Mouse (Mus musculus): Measurements from ENCODE around the gene Sox5.
A peak's percentile ranks its signal among the peaks of the same experiment; 100 is the strongest.

Sox5 gene

GRCm38 (mm10) chr6:144565827-144566226 is 215.9 kb downstream of the Sox5 start:
- no peak for DNase-seq (ENCODE audit: low spot score)

GRCm38 (mm10) chr6:144561718-144562117 is 220.1 kb downstream of the Sox5 start:
- DNase-seq (ENCODE audit: low spot score) = no peak

GRCm38 (mm10) chr6:144560211-144560610 is 221.6 kb downstream of the Sox5 start:
- no peak for DNase-seq (ENCODE audit: low spot score)

DNA sequence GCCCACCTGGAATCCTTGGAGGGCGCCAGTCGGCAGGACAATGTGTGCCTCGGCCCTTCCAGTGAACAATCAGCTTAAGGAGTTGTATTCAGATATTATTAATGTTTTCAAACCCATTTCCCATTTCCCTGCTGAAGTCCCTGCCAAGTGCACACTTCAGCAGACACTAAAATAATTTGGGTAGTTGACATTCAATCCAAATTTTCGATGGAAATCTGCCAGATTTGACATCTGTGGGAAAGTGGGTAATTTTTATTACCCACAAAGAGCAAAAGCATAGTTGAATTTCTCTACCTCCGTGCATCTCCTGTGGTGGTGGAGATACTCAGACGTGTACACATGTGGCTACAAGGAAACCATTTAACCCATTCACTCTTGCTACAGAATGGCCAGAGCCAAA is 228.3 kb downstream of the Sox5 start:
- no peak for DNase-seq (ENCODE audit: low spot score)

- no peak for DNase-seq (ENCODE audit: low spot score)
Observed at GRCm38 (mm10) chr6:144548991-144549390, 232.8 kb downstream of the Sox5 start.

DNA sequence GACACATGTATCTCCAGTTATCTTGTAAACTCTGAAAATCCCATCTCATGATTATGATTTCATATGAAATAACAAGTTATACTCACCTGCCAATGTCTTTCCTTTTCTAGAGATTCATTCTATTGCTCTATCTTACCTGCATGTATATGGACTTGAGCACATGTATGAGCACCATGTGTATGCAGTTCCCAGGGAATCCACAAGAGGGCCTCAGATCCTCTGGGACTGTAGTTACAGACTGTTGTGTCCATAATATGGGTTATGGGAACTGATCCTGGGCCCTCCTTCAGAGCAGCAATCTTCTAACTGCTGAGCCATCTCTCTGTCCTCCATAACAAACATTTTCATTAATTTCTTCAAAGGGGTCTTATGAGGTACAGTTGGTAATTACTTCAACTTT is 234.6 kb downstream of the Sox5 start:
- DNase-seq (ENCODE audit: low spot score) = no peak

DNA sequence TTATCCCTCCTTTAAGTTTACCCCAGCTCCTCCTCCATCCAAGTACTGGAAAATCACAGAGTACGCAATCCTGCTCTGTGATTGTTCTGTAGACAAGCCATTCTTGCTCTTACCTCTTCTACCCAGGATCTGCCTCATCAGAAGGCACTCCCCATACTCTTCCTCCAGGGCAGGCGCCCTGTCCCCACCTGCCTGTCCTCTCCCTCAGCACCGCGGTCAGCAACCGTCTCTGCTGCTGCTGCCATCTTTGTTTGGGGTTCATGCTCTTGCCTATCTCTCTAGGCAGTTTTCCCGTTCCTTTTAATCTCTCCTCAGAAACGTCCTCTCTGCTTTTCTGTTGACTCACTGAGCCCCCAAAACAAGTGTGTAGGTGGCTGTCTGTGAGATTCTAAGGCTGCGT is 236.2 kb downstream of the Sox5 start:
- DNase-seq (ENCODE audit: low spot score) = no peak

- no peak for DNase-seq (ENCODE audit: low spot score)
Observed at GRCm38 (mm10) chr6:144541316-144541715, 240.5 kb downstream of the Sox5 start.

- no peak for DNase-seq (ENCODE audit: low spot score)
Observed at GRCm38 (mm10) chr6:144539439-144540192, 242.2 kb downstream of the Sox5 start.

- DNase-seq (ENCODE audit: low spot score) = no peak
Observed at GRCm38 (mm10) chr6:144523479-144523878, 258.3 kb downstream of the Sox5 start.

DNA sequence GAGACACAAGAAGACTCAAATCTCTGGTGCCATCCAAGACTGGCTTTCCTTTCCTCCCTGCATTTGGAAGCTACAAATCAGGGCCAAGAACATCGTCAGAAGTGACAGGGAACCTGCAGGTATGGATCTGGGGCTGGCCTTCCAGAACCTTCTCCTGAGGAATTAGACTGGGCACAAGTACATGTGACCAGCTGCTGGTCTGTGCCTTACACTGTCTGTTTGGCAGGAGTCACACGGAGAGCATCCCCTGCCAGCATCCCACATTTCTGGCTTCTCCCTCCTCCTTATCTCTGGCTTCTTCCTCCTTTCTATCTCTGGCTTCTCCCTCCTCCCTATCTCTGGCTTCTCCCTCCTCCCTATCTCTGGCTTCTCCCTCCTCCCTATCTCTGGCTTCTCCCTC is 263.0 kb downstream of the Sox5 start:
- no peak for DNase-seq (ENCODE audit: low spot score)

- no peak for DNase-seq (ENCODE audit: low spot score)
Observed at GRCm38 (mm10) chr6:144515905-144516304, 265.9 kb downstream of the Sox5 start.

GRCm38 (mm10) chr6:144513761-144514160 is 268.0 kb downstream of the Sox5 start:
- DNase-seq (ENCODE audit: low spot score) = peak; percentile 8

DNA sequence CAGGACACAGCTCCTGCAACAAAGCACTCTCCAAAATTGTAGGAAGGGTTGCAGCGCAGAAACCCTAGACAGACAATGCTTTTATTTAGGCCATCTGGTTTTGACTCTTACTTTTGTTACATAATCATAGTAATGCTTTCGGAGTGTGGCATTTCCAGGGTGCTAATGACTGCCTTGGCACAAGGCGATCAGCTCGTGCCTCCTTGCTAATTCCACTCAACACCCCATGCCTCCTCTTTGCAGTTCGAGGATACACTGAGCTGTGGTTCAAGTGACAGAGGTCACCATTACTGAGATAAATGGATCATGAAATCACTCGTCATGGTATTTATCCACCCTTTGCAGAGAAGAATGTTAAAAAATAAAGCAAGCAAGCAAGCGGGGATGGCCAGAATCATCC is 269.9 kb downstream of the Sox5 start:
- DNase-seq (ENCODE audit: low spot score) = no peak

DNA sequence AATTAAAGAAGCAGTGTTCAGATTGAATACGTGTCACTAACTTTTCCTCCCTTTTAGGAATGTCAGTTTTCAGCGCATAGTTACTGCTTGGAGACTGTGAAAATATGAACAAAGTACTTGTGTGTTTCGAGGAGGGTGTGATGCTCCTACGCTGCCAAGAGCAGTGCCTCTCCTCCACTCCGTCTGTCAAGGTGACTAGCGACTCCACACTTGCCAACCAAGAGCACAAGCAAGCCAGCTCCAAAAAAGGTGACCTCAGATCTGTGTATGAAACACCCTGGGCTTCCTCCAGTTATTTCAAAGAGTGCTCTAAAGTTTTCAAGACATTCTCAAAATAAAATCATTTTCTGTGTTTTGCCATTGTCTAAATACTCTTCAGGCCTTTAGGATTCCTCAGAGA is 271.6 kb downstream of the Sox5 start:
- DNase-seq (ENCODE audit: low spot score) = no peak

DNA sequence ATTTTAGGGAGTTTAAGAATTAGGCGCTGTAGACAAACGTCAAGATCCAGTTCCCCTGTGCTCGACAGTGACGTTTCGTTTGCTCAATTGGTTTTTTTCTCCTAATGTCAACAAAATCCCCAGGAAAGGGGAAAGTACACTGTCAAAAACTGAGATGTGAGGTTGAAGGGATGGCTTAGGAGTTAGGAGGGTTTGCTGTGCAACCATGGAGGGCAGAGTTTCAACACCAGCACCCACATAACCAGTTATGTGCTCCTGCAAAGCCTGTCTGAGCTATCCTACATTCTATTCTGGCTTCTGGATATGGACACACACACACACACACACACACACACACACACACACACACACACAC is 277.6 kb downstream of the Sox5 start:
- no peak for DNase-seq (ENCODE audit: low spot score)

- no peak for DNase-seq (ENCODE audit: low spot score)
Observed at GRCm38 (mm10) chr6:144503399-144504196, 278.2 kb downstream of the Sox5 start.

GRCm38 (mm10) chr6:144501439-144501838 is 280.3 kb downstream of the Sox5 start:
- DNase-seq (ENCODE audit: low spot score) = peak; percentile 28

- no peak for DNase-seq (ENCODE audit: low spot score)
Observed at GRCm38 (mm10) chr6:144498177-144498576, 283.6 kb downstream of the Sox5 start.

DNA sequence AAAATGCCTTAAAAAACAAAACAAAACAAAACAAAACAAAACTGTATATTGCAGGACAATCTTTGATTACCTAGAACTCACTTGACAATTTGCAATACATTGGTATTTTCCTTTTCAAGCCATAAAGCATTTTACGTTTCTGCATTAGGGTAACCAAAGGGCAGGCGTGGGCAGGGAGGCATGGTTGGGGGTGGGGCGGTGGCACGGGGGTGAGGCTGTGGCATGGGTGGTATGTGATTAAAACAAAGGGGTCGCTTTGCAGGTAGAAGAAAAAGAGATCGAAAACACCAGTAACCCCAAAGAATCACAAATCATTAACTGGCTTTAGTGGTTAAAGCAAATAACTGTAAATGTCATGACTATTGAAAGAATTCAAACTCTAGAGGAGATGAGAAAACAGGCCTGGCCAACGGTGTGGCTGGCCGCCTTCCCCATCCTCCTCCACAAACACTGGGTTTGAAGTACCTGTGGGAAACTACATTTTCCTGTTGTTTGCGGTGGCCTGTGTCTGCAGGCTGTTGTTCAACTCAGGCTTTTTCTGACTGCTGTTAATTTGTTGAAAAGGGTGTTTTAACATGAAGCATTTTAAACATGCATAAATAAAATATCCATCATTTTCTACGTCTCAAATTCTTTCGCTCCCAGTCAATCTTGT is 289.9 kb downstream of the Sox5 start:
- DNase-seq (ENCODE audit: low spot score) = no peak

- DNase-seq (ENCODE audit: low spot score) = no peak
Observed at GRCm38 (mm10) chr6:144490896-144491295, 290.9 kb downstream of the Sox5 start.

GRCm38 (mm10) chr6:144485578-144485977 is 296.2 kb downstream of the Sox5 start:
- no peak for DNase-seq (ENCODE audit: low spot score)

- DNase-seq (ENCODE audit: low spot score) = no peak
Observed at GRCm38 (mm10) chr6:144483166-144483565, 298.6 kb downstream of the Sox5 start.

Measured in adipocyte (in vitro differentiated cells).